Mouse (Mus musculus) cerebellum, adult 9-11 months (tissue): ENCODE data around the gene Dap.

Experiments used
- DNase-seq: peaks from one replicate; pipeline ENCODE4 v3.0.0; 2022

The Dap gene

GRCm38 (mm10) chr15:31224135-31224761, at the start of gene Dap:
Dap (plus strand) TSS chr15:31224314.
- peak; percentile 98 for DNase-seq

DNA sequence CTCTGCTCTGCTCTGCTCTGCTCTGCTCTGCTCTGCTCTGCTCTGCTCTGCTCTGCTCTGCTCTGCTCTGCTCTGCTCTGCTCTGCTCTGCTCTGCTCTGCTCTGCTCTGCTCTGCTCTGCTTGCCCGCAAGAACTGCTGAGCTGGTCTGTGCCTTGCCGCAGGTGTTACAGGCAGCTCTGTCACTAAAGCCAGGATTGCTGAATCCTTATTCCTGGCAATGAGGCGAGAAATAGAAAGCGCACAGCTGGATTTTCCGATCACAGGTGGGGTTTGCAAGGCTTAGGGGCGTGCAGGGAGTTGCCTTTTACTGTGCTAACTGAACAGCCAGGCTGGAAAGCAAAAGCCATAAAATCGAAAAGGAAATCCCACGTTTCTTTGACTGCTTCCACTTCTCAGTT, 47.5 kb upstream of the Dap start:
- no peak for DNase-seq

- DNase-seq: no peak
Measured at GRCm38 (mm10) chr15:31184651-31185443, 39.3 kb upstream of the Dap start.

GRCm38 (mm10) chr15:31185506-31185905, 38.6 kb upstream of the Dap start:
- no peak for DNase-seq

DNA sequence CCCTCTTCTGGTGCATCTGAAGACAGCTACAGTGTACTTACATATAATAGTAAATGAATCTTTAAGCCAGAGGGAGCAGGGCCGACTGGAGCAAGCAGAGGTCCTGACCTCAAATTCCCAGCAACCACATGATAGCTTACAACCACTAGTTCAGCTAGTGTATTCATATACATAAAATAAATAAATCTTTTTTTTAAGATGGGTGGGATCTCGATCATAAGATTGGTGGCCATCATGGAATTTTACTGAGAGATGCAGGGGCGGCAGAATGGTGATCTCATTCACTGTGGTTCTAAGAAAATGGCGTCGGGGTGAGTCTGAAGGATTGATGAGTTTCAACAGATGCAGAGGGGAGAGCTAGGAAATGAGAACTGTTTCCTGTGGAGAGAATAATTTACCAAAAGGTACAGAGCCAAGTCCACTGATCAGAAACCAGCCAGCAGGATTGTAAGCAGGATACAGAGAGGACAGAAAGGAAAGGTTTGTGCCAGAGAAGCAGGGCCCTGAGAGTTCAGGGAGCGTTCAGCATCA, 37.7 kb upstream of the Dap start:
- no peak for DNase-seq

GRCm38 (mm10) chr15:31192563-31192962, 31.6 kb upstream of the Dap start:
- no peak for DNase-seq

GRCm38 (mm10) chr15:31195776-31196175, 28.3 kb upstream of the Dap start:
- no peak for DNase-seq

GRCm38 (mm10) chr15:31207346-31208093, 16.6 kb upstream of the Dap start:
- DNase-seq: peak; percentile 33

GRCm38 (mm10) chr15:31211910-31212309, 12.2 kb upstream of the Dap start:
- DNase-seq: no peak

DNA sequence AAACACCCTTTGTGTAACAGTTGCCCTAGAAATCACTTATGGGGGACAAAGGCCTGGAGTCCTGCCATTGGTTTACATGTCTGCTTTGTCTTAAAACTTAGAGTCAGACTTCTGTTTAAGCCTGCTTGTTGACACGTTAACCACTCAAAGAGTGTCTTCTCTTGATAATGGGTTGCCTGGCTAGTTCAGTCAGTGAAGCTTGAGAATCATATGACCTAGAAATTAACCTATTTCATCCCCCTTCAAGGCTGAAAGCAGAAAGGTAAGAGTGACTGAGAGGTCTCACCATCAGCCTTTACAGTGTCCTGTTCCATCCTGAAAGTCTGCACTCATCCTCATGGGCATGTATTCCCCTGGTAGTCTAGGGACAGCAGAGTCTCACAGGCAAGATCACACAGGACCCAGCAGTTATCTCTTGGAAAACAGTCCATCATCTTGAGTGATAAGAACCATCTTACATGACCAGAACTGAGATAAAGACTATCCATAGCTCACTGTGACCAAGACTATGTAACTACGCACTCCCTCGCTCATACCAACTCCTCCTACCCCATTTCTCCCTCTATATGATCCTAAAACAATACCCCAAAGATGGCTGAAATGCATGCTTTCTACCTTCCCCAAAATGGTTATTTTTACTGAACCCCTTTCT, 10.4 kb upstream of the Dap start:
- DNase-seq: no peak

DNA sequence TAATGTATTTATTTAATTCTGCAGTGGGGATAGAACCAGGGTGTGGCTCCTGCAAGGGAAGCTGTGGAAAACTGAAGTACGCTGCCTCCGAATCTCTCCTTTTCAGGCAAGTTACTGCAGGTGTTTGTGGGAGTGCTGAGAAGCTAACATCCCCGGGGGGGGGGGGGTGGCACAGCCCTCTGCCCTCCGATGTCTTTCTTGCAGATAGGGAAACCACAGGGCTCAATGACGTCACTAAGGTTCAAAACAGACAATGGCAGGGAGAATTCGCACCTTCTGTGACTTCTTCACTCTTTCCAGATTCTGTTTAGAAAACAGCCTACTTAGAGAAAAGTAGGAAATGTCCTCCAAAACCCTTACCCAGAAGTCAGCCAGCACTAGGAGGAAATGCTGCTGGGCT, 1.9 kb upstream of the Dap start:
- no peak for DNase-seq

GRCm38 (mm10) chr15:31223596-31224134, 449 bp upstream of the Dap start:
- DNase-seq: no peak

DNA sequence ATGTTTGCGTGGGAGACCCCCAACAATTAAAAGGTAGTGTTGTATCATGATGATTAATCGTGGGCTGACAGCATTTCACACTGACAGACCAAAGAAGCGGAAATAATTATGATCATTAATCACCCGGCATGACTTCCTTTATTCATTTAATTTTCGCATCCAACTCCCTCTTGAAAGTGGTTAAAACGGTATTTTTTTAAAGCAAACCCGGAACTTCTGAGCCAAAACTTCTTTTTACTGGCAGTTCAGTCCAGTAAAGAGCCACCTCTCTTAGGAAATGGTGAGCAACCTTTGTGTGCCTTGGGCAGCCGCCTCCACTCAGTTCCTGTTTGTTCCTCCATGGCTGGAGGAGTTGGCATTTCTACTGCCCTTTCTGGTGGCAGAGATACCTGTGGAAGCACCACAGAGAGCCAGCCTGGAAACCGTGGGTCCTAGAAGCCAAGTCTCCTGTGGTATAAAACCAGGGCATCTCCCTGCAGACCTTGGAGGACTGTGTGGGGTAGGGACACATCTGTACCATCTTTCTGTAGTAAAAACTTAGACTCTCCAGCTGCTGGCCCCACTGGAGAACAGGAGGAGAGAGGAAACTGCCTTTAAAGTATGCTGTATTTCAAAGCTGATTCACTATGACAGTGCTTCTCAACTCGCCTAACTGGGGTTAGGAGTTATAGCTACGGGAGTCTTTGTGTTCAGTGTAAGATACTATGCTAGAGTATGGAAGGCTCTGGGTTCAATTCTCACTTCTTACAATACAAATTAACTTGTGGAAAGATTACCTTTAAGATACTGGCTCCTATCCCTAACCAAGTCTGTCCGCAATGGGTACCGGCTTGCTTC, 910 bp downstream of the Dap start:
- DNase-seq: peak; percentile 37

GRCm38 (mm10) chr15:31225643-31226325, 1.7 kb downstream of the Dap start:
- no peak for DNase-seq

DNA sequence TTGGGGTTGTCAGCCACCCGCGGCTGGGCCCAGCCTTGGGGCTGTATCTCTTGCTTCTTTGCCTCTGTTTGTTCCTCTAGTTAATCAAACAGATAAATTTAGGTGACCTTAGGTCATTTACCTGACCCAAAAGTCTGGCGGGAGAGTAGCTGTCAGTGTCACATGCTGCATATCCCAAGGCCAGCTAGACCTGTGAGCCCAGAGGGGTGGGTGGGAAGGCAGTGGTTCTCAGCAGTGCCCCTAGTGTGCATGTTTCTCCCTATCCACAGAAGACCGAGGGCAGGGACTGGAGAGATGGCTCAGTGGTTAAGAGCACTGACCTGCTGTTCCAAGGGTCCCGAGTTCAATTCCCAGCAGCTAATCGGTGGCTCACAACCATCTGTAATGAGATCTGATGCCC, 2.4 kb downstream of the Dap start:
- no peak for DNase-seq

DNA sequence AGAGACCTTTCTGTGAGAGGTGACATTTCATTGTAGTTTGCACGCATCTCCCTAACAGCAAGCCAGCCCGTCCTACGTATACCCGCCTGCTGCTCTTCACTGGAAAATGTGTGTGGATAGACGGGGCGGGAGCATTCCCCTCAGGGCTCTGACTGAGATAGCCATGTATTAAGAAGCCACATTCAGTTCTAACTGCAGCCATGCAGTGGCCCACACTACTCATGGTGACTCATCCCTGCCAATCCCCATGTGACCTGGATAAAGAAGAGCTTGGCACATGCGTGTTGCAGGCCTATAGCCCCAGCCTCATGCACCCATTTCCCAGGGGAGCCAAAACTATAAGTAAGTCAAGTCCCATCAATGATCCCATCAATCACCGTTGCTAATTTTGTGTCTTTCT, 3.7 kb downstream of the Dap start:
- DNase-seq: no peak

DNA sequence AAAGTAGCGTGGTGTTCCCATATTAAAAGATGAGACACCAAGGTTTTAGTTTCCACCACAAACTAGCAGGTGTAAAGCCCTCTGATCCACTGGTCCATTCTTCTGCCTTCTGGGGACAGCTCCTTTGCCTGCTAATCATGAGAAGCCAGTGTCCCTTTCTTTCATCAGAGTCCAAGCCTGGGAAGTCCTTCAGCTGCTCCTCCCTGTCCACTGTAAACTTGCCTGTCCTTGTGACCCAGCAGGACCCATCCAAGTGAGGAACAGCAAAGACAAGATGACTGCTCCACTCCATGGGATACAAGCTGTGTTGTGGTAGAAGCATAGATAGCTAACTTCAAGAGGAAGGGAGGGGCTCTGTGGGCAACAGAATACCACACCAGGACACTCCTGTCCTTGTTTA, 8.9 kb downstream of the Dap start:
- DNase-seq: no peak

GRCm38 (mm10) chr15:31235794-31236548, 11.9 kb downstream of the Dap start:
- no peak for DNase-seq

- DNase-seq: no peak
Measured at GRCm38 (mm10) chr15:31236549-31236907, 12.4 kb downstream of the Dap start.

DNA sequence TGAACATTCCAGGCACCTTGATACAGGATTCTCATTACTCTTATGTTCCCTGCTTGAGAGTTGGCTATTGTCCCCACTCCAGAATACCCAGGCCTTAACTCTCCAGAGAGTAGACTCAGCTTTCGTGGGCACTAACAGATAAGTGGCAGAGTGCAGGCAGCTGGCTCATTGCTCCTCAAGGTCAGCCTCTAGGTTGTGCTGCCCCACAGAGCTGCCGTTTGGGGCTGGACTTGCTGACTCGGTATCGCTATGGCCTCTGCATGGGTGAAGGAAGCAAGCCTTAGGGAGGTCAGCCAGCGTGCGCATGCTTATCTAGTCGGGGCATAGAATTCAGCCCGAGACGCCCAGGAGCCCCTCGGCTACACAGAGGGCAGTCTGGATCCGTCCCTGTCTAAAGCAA, 13.3 kb downstream of the Dap start:
- DNase-seq: no peak

DNA sequence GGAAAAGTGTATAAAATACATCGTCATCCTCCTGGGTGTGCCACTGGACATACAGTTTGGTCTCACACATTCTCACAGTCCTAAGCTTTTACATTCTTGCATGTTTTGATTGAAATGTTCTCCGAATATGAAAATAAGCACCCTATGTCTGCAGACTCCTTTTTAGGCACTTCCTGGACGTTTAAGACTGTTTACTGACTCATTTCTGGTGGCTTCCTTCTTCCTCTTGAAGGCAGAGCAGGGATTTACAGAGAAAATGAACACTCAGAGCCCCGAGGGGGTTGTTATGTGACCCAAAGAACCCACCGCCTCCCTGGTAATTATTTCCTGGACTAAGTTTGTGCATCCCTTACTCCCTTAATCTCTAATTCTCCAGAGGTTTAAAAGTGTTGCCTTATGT, 13.8 kb downstream of the Dap start:
- DNase-seq: no peak
